Mouse (Mus musculus) lung, embryonic 16.5 days (tissue): ENCODE data around the gene Prkaa2. TPM values are rescaled to one million over a fixed set of nuclear protein-coding genes. Genes with fewer than 3 reads are reported as not detected.

Experiments used
- ATAC-seq: fragments of 200-750 bp; cut with Nextera tagmentation; 2 replicates; pipeline ENCODE4 v1.8.0; 2017; ENCODE audit warnings: low read depth, mild to moderate bottlenecking, moderate library complexity
- H3K27ac ChIP-seq: fragments of 300-500 bp; sonication (generic); 2 replicates; pipeline ENCODE4 v1.5.1; 2014; ENCODE audit warnings: mild to moderate bottlenecking, control low read depth, low read length
- H3K27me3 ChIP-seq: fragments of 300-500 bp; sonication (generic); 2 replicates; pipeline ENCODE4 v1.6.1; 2014; ENCODE audit warnings: low read depth, low read length, mixed read lengths; ENCODE audit not compliant: control insufficient read depth, insufficient read depth
- H3K36me3 ChIP-seq: fragments of 300-500 bp; sonication (generic); 2 replicates; pipeline ENCODE4 v1.6.1; 2014; ENCODE audit warnings: low read length; ENCODE audit not compliant: control insufficient read depth, insufficient read depth
- H3K4me1 ChIP-seq: fragments of 300-500 bp; sonication (generic); replicated peaks from 2 replicates; pipeline ENCODE4 v1.6.1; 2014; ENCODE audit warnings: low read length, mixed read lengths; ENCODE audit not compliant: control insufficient read depth, insufficient read depth
- H3K4me2 ChIP-seq: fragments of 300-500 bp; sonication (generic); 2 replicates; pipeline ENCODE4 v1.6.1; 2014; ENCODE audit warnings: low read depth, low read length, control low read depth
- H3K4me3 ChIP-seq: fragments of 300-500 bp; sonication (generic); 2 replicates; pipeline ENCODE4 v1.5.1; 2014; ENCODE audit warnings: mild to moderate bottlenecking, low read length, control low read depth
- H3K9ac ChIP-seq: fragments of 300-500 bp; sonication (generic); 2 replicates; pipeline ENCODE4 v1.6.1; 2014; ENCODE audit warnings: low read length, control low read depth
- H3K9me3 ChIP-seq: fragments of 300-500 bp; sonication (generic); 2 replicates; pipeline ENCODE4 v1.6.1; 2016; ENCODE audit warnings: low read length; ENCODE audit not compliant: control insufficient read depth
- WGBS: fragments of 180-500 bp; shearing (Covaris S2); extraction: QIAGEN DNeasy Blood & Tissue Kit; methylation state at CpG from one replicate; pipeline ENCODE4 v1.1.7; 2014; 5-methylcytosine and 5-hydroxymethylcytosine counted together
- polyA plus RNA-seq: library from polyadenylated mRNA; unstranded; fragments of >200 nt; fragmentation: Nextera tagmentation; extraction: Ambion mirVana; gene quantifications from 2 replicates; pipeline ENCODE4 v1.2.1, GENCODE M21; 2015

The Prkaa2 gene
- polyA plus RNA-seq, 1 experiment from 2014 or later = 2.8 TPM

- peak; percentile 47; the same call in 1 of the 2 replicates for ATAC-seq
- Histone ChIP-seq H3K27me3 (no peaks in the 10 kb centered on the region), H3K36me3 (no peaks in the 10 kb centered on the region), H3K27ac (no peak overlapping the region), H3K4me2 (no peak overlapping the region), H3K4me3 (no peak overlapping the region), H3K9me3 (no peaks in the 10 kb centered on the region), H3K4me1 (no peaks in the 10 kb centered on the region), H3K9ac (no peak overlapping the region)
- 27% methylated on average over 3 of the region's 3 CpGs for WGBS
Measured at GRCm38 (mm10) chr4:105070982-105071381, 38.7 kb downstream of the Prkaa2 start.

DNA sequence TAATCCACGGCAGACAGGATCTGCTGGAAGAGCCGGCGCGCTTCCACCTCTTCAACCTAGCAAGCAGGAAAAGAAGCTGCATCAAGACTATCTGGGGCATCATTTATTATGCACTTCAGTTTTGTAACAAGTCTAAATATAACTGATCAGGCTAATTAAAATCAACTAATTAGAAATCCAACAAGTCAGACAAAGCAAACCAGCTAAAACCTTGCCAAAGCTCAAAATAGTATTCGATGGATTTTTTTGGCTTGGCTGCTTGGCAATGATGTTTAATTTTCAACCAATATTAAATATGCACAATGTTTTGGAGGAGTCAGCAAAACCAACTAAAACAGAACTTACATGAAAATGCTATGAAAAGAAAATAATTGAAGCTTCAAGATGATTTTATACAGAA lies 58.4 kb downstream of the Prkaa2 start:
- Histone ChIP-seq H3K4me3 (no peak overlapping the region), H3K36me3 (no peaks in the 10 kb centered on the region), H3K4me2 (no peak overlapping the region), H3K27ac (no peak overlapping the region), H3K4me1 (no peaks in the 10 kb centered on the region), H3K27me3 (no peaks in the 10 kb centered on the region), H3K9me3 (no peaks in the 10 kb centered on the region), H3K9ac (no peak overlapping the region)
- ATAC-seq = no peak
- 89% methylated on average over 5 of the region's 5 CpGs for WGBS

- Histone ChIP-seq H3K36me3 (no peaks in the 10 kb centered on the region), H3K4me1 (no peaks in the 10 kb centered on the region)
Measured at GRCm38 (mm10) chr4:105050041-105050440, 59.6 kb downstream of the Prkaa2 start.

DNA sequence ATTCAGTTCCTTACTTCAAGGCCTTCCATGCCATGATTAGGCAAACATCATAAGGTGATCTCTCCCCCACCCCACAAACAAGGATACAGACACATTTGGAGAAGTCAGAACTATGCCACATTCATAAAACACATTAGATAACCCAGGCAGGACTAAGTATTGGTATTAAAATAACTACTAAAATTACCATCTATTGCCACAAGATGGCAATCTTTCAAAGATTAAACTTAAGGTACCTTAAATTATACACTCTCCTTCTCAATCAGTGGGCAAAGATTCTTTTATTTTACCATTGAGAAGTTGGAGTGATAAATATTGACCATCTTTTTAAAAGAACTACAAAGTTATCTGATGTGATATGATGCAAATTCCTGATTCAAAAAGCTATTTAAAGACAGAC lies 75.4 kb downstream of the Prkaa2 start:
- ATAC-seq = no peak
- H3K27me3 ChIP-seq = no peaks in the 10 kb centered on the region
- H3K4me3 ChIP-seq = no peak overlapping the region
- no peak overlapping the region for H3K27ac ChIP-seq
- no peak overlapping the region for H3K9ac ChIP-seq
- H3K4me1 ChIP-seq = peaks cover 3% of the 10 kb centered on the region; the same call in 1 of the 2 replicates
- H3K4me2 ChIP-seq = no peak overlapping the region
- H3K9me3 ChIP-seq = no peaks in the 10 kb centered on the region
- H3K36me3 ChIP-seq = no peaks in the 10 kb centered on the region

More at GRCm38 (mm10) chr4:105050041-105050440, 59.6 kb downstream of the Prkaa2 start:
- Histone ChIP-seq H3K27ac (no peak overlapping the region), H3K4me3 (no peak overlapping the region), H3K9ac (no peak overlapping the region), H3K4me2 (no peak overlapping the region), H3K9me3 (no peaks in the 10 kb centered on the region), H3K27me3 (no peaks in the 10 kb centered on the region)
- WGBS = 65% methylated on average over 1 of the region's 1 CpGs
- no peak for ATAC-seq

DNA sequence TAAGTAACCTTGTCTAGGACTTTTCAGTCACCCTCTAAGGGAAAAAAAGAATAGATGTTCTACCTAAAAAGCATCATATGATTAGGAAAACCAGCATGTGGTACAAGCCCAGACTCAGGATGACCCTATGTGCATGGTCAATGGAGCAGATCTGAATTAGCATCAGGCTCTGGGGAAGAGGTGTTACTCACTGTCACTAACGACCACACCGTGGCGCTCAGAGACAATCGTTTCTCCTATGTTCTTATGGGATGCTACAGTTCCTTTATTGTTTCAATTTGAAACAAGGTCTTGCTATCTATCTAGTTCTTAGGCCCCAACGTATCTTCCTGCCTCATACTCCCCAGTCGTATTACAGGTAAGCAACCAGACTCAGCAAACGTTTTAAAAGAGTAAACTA lies 76.5 kb downstream of the Prkaa2 start:
- H3K4me3 ChIP-seq = no peak overlapping the region
- no peak overlapping the region for H3K4me2 ChIP-seq
- H3K9me3 ChIP-seq = no peaks in the 10 kb centered on the region
- WGBS = 50% methylated on average over 7 of the region's 7 CpGs
- H3K27me3 ChIP-seq = no peaks in the 10 kb centered on the region
- H3K9ac ChIP-seq = no peak overlapping the region
- H3K27ac ChIP-seq = no peak overlapping the region
- no peaks in the 10 kb centered on the region for H3K36me3 ChIP-seq
- H3K4me1 ChIP-seq = peaks cover 3% of the 10 kb centered on the region; the same call in 1 of the 2 replicates
- no peak for ATAC-seq

GRCm38 (mm10) chr4:105031104-105031503 lies 78.6 kb downstream of the Prkaa2 start:
- Histone ChIP-seq H3K36me3 (no peaks in the 10 kb centered on the region), H3K4me2 (no peak overlapping the region), H3K9ac (no peak overlapping the region), H3K27ac (no peak overlapping the region), H3K4me3 (no peak overlapping the region), H3K4me1 (peaks cover 3% of the 10 kb centered on the region; the same call in 1 of the 2 replicates), H3K9me3 (no peaks in the 10 kb centered on the region), H3K27me3 (no peaks in the 10 kb centered on the region)
- no peak for ATAC-seq
- WGBS = 46% methylated on average over 8 of the region's 8 CpGs

GRCm38 (mm10) chr4:105027278-105027677 lies 82.4 kb downstream of the Prkaa2 start:
- 68% methylated on average over 6 of the region's 6 CpGs for WGBS

GRCm38 (mm10) chr4:105016006-105016613 lies 93.6 kb downstream of the Prkaa2 start:
- WGBS = 70% methylated on average over 4 of the region's 4 CpGs
- Histone ChIP-seq H3K9ac (no peak overlapping the region), H3K4me3 (no peak overlapping the region), H3K36me3 (no peaks in the 10 kb centered on the region), H3K27me3 (no peaks in the 10 kb centered on the region), H3K9me3 (no peaks in the 10 kb centered on the region), H3K4me2 (no peak overlapping the region), H3K4me1 (peaks cover 6% of the 10 kb centered on the region), H3K27ac (no peak overlapping the region)
- ATAC-seq = no peak

More at GRCm38 (mm10) chr4:105027278-105027677, 82.4 kb downstream of the Prkaa2 start:
- no peak overlapping the region for H3K4me2 ChIP-seq
- no peaks in the 10 kb centered on the region for H3K36me3 ChIP-seq
- H3K27me3 ChIP-seq = no peaks in the 10 kb centered on the region
- no peaks in the 10 kb centered on the region for H3K9me3 ChIP-seq
- peaks cover 3% of the 10 kb centered on the region; the same call in 1 of the 2 replicates for H3K4me1 ChIP-seq
- no peak overlapping the region for H3K4me3 ChIP-seq
- no peak overlapping the region for H3K27ac ChIP-seq
- no peak overlapping the region for H3K9ac ChIP-seq
- no peak for ATAC-seq

DNA sequence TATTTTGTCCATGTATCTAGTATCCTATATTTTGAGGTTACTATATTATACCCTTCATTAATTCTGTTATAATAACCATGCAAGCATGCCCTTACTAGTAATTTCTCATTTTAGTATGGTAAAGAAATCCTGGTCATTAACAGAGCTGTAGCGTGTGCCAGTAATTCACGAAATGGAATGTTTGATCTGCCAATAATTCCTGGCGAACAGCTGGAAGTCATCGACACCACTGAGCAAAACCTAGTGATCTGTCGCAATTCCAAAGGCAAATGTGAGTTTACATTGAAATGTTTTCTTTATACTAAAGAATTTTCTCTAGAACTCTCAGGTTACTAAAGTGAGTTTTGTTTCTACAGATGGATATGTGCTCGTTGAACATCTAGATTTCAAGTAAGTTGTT lies 94.2 kb downstream of the Prkaa2 start:
- ATAC-seq = peak; percentile 57
- H3K9ac ChIP-seq = no peak overlapping the region
- H3K27ac ChIP-seq = no peak overlapping the region
- H3K36me3 ChIP-seq = no peaks in the 10 kb centered on the region
- H3K27me3 ChIP-seq = no peaks in the 10 kb centered on the region
- H3K4me3 ChIP-seq = no peak overlapping the region
- no peaks in the 10 kb centered on the region for H3K9me3 ChIP-seq
- H3K4me1 ChIP-seq = peaks cover 6% of the 10 kb centered on the region
- H3K4me2 ChIP-seq = no peak overlapping the region
- 35% methylated on average over 6 of the region's 6 CpGs for WGBS
